Mouse (Mus musculus): Measurements from ENCODE around the gene Alk.

- TF ChIP-seq CTCF (IDR thresholded peaks at IDR 0.05; ENCODE audit: borderline replicate concordance, control insufficient read depth, extremely low read depth, insufficient read depth, low read length, poor library complexity) (no peak), POLR2A (IDR thresholded peaks at IDR 0.05; ENCODE audit: control insufficient read depth, extremely low read depth, insufficient read depth, low read length, poor library complexity) (no peak)
Observed at GRCm38 (mm10) chr17:72275391-72275904, 329.0 kb downstream of the Alk start.

Measured in thymus, adult 2 months (tissue).